Mouse (Mus musculus): ENCODE results near the gene Slit3. TPM values are rescaled to one million over a fixed set of nuclear protein-coding genes. Genes with fewer than 3 reads are reported as not detected.

The Slit3 gene
- not detected for polyA plus RNA-seq (2017; shearing (Covaris generic))

DNA sequence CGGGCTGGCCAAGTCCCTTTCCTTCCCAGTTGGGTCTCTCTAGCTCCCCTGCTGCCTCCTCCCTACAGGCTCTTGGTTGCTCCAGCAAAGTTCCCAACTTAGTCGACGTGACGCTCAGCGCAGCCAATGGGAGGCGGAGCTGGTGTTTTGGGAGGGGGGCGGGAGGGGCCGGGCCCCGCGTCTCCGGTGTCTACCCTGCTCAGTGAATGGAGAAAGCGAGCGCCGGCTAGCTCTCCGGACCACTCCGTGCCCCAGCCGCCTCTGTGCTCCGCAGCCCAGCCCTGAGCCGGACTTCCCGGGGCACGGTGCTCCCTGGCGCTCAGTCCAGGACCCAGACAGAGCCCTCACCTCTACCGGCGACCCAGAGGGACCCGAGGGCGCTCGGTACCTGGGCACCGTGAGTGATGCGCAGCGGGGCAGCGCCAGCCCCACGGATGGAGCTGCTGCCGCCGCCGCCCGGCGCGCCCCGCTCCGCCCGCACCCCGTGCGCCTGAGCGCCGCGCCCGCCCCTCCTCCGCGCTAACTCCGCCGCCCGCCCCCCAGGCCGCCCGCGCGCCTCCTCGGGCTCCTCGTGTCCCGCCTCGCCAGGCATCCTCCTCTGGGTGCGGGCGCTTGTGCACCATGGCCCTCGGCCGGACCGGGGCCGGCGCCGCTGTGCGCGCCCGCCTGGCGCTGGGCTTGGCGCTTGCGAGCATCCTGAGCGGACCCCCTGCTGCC lies at the start of gene Slit3:
TSS of gene Slit3 (plus strand) at position 331 of the 717 bp plus-strand sequence.

Data from inflammation-experienced regulatory T-cells, adult 16 weeks (primary cell).